Mouse (Mus musculus) gastrocnemius, adult 2 months (tissue): ENCODE measurements around the gene Snf8. TPM values are rescaled to one million over a fixed set of nuclear protein-coding genes. Genes with fewer than 3 reads are reported as not detected.

Source experiments
- DNase-seq: peaks from one replicate; pipeline ENCODE4 v3.0.0; 2022
- H3K27ac ChIP-seq: fragments of 200-600 bp; 2 replicates; pipeline ENCODE4 v1.8.1; 2022; ENCODE audit warnings: mild to moderate bottlenecking
- H3K4me3 ChIP-seq: fragments of 200-600 bp; 2 replicates; pipeline ENCODE4 v1.8.1; 2022; ENCODE audit warnings: mild to moderate bottlenecking, moderate library complexity
- CTCF ChIP-seq: fragments of 200-600 bp; IDR thresholded peaks from 2 replicates; pipeline ENCODE4 v1.8.1; 2022; ENCODE audit warnings: antibody characterized with exemption, mild to moderate bottlenecking, moderate library complexity
- intact Hi-C: fragments of 180-260 bp; cut with DNase I; formaldehyde crosslinking; loops from one replicate; pipeline ENCODE4 v1.15.1; 2025
- total RNA-seq, 2 experiments: library from RNA; stranded (reverse); gene quantifications; 2 replicates each; pipeline ENCODE4 v1.2.3; 2021

Snf8 gene
- total RNA-seq, 2 experiments from 2014 or later = 31.6 to 34.6 TPM

DNA sequence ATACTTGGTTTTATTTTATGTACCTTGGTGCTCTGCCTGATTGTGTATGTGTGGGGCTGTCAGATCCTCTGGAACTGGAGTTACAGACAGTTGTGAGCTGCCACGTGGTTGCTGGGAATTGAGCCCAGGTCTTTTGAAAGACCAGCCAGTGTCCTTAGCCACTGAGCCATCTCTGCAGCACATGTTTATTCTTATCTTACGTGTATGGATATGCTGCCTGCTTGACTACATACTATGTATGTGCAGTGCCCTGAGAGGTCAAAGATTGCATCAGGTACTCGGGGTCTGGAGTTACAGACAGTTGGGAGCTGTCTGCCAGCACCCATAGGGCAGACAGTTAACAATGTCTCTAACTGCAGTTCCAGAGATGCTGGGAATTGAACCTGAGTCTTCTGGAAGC is 48.0 kb downstream of the Snf8 start:
- TF ChIP-seq CTCF = no peak
- intact Hi-C loops = no loop called here
- Histone ChIP-seq H3K4me3 (no peak overlapping the region), H3K27ac (no peak overlapping the region)
- peak; percentile 57 for DNase-seq

DNA sequence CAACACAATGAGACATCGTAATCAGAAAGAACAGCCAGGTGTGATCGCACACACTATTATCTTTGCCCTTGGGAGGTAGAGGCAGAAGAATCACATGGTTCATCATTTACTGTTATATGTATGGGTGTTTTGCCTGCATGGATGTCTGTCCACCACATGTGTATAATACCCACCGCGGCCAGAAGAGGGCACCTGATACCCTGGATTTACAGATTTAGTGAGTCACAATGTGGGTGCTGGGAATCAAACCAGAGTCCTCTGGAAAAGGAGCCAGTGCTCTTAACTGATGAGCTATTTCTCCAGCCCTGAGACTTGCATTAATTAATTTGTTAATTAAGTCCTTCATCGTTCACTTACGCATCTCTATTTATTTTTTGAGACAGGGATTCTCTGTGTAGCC is 53.3 kb downstream of the Snf8 start:
- no peak overlapping the region for H3K27ac ChIP-seq
- TF ChIP-seq CTCF = no peak
- DNase-seq = no peak
- intact Hi-C loops = no loop called here
- H3K4me3 ChIP-seq = no peak overlapping the region

DNA sequence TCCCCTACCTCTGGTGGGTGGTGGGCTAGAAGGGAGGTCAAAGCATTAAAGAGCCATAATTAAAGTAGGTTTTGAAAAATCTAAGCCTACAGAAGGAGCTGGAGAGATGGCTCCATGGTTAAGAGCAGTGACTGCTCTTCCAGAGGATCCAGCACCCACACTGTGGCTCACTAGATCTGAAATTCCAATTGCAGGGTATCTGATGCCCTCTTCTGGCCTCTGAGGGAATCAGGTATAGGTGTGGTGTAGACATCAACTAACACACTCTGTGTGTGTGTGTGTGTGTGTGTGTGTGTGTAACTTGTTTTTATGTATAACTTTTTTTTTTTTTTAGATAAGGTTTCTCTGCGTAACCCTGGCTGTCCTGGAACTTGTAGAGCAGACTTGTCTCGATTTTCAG is 56.4 kb downstream of the Snf8 start:
- TF ChIP-seq CTCF = peak; percentile 42; the same call in 1 of the 2 replicates
- DNase-seq = no peak
- H3K27ac ChIP-seq = no peak overlapping the region
- intact Hi-C loops = no loop called here
- H3K4me3 ChIP-seq = no peak overlapping the region

DNA sequence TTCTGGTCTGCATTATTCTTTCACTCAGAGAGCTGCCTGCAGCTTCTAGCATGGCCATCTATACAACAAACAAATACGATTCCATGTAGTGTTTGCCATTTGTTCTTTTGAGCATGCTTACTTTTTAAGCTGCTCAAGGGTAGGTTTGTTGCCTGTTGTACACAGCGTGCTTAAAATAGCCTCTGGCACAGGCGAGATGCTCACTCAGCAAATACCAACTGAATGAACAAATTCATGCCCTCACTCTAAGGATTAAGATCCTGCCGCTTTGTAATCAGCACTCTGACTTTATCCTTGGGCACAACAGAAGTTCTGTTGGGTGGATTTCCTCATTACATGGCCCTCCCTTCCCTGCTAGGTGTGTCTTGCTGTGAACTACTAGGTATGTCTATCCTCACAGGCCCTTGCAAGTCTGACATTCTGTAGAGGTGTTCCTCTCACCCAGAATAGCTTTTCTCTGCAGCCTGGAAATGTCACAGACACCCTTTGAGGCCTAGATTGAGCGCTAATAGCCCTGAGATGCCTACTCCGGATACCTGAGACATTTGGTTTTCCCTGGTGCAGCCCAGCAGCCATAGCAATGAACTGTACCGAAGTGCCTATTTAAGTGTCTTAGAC is 58.1 kb downstream of the Snf8 start:
- Histone ChIP-seq H3K27ac (peak overlapping the region; percentile 79), H3K4me3 (peak overlapping the region; percentile 2; the same call in 1 of the 2 replicates)
- TF ChIP-seq CTCF = no peak
- intact Hi-C loops = loop anchor here (1.0 to 2.0 kb wide), 2 partner anchors 35 to 142 kb away; no protein-coding TSS in a partner anchor
- peak; percentile 59 for DNase-seq

DNA sequence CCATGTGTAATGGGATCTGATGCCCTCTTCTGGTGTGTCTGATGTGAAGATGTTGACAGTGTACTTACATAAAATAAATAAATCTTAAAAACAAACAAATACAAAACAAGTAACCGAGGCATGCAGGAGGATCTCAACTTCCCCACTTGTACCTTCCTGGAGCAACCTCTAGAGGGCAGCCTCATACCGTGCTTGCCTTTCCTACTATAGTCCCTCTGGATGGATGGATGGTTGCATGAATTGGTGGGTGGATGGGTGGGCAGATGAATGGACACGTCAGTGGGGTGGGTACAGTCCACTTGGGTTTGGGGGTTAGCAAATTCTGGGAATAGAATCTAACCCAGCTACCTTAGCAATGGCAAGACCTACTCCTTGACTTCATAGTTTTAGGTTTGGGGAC is 58.7 kb downstream of the Snf8 start:
- DNase-seq = peak; percentile 53
- peak overlapping the region; percentile 79 for H3K27ac ChIP-seq

More for the DNA sequence above, 58.7 kb downstream of the Snf8 start:
- TF ChIP-seq CTCF = peak; percentile 95
- intact Hi-C loops = loop anchor here (1.0 to 2.0 kb wide), 2 partner anchors 34 to 141 kb away; no protein-coding TSS in a partner anchor
- no peak overlapping the region; the same call in 1 of the 2 replicates for H3K4me3 ChIP-seq

Other genes starting within 250 kb of the Snf8 start
- gene Phospho1, start 210.4 kb upstream of the Snf8 start, total RNA-seq = 100 to 1,000 TPM; 274 to 394 TPM
- 1 to 10 TPM; 2.6 to 7.6 TPM for gene Gngt2, start 197.7 kb upstream of the Snf8 start, total RNA-seq
- 1 to 10 TPM; 2.2 to 3.0 TPM for gene Abi3, start 192.4 kb upstream of the Snf8 start, total RNA-seq
- not detected for gene B4galnt2, start 120.0 kb upstream of the Snf8 start, total RNA-seq
- not detected for gene Igf2bp1, start 28.9 kb upstream of the Snf8 start, total RNA-seq
- not detected for gene Gip, start 10.3 kb upstream of the Snf8 start, total RNA-seq
- 10 to 100 TPM; 14.4 to 18.2 TPM for gene Ube2z, start 30.5 kb downstream of the Snf8 start, total RNA-seq
- 1,000 to 10,000 TPM; 1,178 to 1,786 TPM for gene Atp5g1, start 40.8 kb downstream of the Snf8 start, total RNA-seq
- gene Calcoco2, start 77.1 kb downstream of the Snf8 start, total RNA-seq = not detected
- not detected for gene Ttll6, start 98.9 kb downstream of the Snf8 start, total RNA-seq
- not detected for gene Hoxb13, start 159.4 kb downstream of the Snf8 start, total RNA-seq
- gene Hoxb9, start 236.6 kb downstream of the Snf8 start, total RNA-seq = under 1 TPM in 1 of 2 experiments, not detected in 1; 0.14 TPM
- under 1 TPM; 0.14 to 0.23 TPM for gene Hoxb8, start 247.0 kb downstream of the Snf8 start, total RNA-seq